Mouse (Mus musculus) intestine, postnatal 0 days (tissue): ENCODE measurements around the gene Jak3. TPM values are rescaled to one million over a fixed set of nuclear protein-coding genes. Genes with fewer than 3 reads are reported as not detected.

Source experiments
- ATAC-seq: fragments of 200-750 bp; cut with Nextera tagmentation; 2 replicates; pipeline ENCODE4 v1.8.0; 2017; ENCODE audit warnings: mild to moderate bottlenecking, moderate TSS enrichment, moderate library complexity
- H3K27ac ChIP-seq: fragments of 300-500 bp; sonication (generic); 2 replicates; pipeline ENCODE4 v1.5.1; 2014; ENCODE audit warnings: mild to moderate bottlenecking, low read depth, low read length, moderate library complexity
- H3K27me3 ChIP-seq: fragments of 300-500 bp; sonication (generic); replicated peaks from 2 replicates; pipeline ENCODE4 v1.6.1; 2014; ENCODE audit warnings: low read length, mixed read lengths; ENCODE audit not compliant: control insufficient read depth, insufficient read depth
- H3K36me3 ChIP-seq: fragments of 300-500 bp; sonication (generic); 2 replicates; pipeline ENCODE4 v1.6.1; 2014; ENCODE audit warnings: mild to moderate bottlenecking, moderate library complexity; ENCODE audit not compliant: control insufficient read depth, insufficient read depth
- H3K4me1 ChIP-seq: fragments of 300-500 bp; sonication (generic); replicated peaks from 2 replicates; pipeline ENCODE4 v1.6.1; 2014; ENCODE audit warnings: antibody characterized with exemption, low read length, mixed read lengths; ENCODE audit not compliant: control insufficient read depth, insufficient read depth
- H3K4me2 ChIP-seq: fragments of 300-500 bp; sonication (generic); replicated peaks from 2 replicates; pipeline ENCODE4 v1.6.1; 2014; ENCODE audit warnings: low read depth, mild to moderate bottlenecking, moderate library complexity
- H3K4me3 ChIP-seq: fragments of 300-500 bp; sonication (generic); 2 replicates; pipeline ENCODE4 v1.5.1; 2014; ENCODE audit warnings: low read depth, low read length
- H3K9ac ChIP-seq: fragments of 300-500 bp; sonication (generic); 2 replicates; pipeline ENCODE4 v1.6.1; 2014; ENCODE audit warnings: mild to moderate bottlenecking, low read depth, low read length
- H3K9me3 ChIP-seq: fragments of 300-500 bp; sonication (generic); 2 replicates; pipeline ENCODE4 v1.6.1; 2016; ENCODE audit warnings: mixed run types; ENCODE audit not compliant: control insufficient read depth
- CTCF ChIP-seq: sonication (generic); IDR thresholded peaks from 2 replicates; pipeline ENCODE4 v1.5.1; 2016; ENCODE audit warnings: low read depth, mild to moderate bottlenecking, control low read depth, antibody characterized with exemption, moderate library complexity
- WGBS: fragments of 180-500 bp; shearing (Covaris S2); extraction: QIAGEN DNeasy Blood & Tissue Kit; methylation state at CpG from one replicate; pipeline ENCODE4 v1.1.7; 2014; 5-methylcytosine and 5-hydroxymethylcytosine counted together
- polyA plus RNA-seq: library from polyadenylated mRNA; unstranded; fragments of >200 nt; fragmentation: Nextera tagmentation; extraction: Ambion mirVana; gene quantifications from 2 replicates; pipeline ENCODE4 v1.2.1, GENCODE M21; 2015

The Jak3 gene
- 5.7 and 6.8 TPM in 2 replicates for polyA plus RNA-seq

GRCm38 (mm10) chr8:71676020-71676741 is at the start of gene Jak3:
Gene Jak3 (plus strand): TSS chr8:71676296.
- H3K4me2 ChIP-seq: peak within 1 kb of the TSS; percentile 90
- WGBS: 3% methylated on average over 39 of the region's 40 CpGs
- H3K36me3 ChIP-seq: 0 out of 2 replicates have a peak, but pooled peaks cover 5% of the 10 kb centered on the region
- H3K4me1 ChIP-seq: peaks cover under 1% of the 10 kb centered on the region; the same call in 1 of the 2 replicates
- H3K9me3 ChIP-seq: no peaks in the 10 kb centered on the region
- peaks cover 3% of the 10 kb centered on the region; the same call in 1 of the 2 replicates for H3K27me3 ChIP-seq
- peak within 1 kb of the TSS; percentile 82 for H3K27ac ChIP-seq
- peak; percentile 69 for ATAC-seq
- peak within 1 kb of the TSS; percentile 58 for H3K9ac ChIP-seq
- TF ChIP-seq CTCF: no peak
- H3K4me3 ChIP-seq: peak within 1 kb of the TSS; percentile 65

GRCm38 (mm10) chr8:71626753-71627152 is 49.3 kb upstream of the Jak3 start:
- TF ChIP-seq CTCF: no peak
- peaks cover 13% of the 10 kb centered on the region; the same call in 1 of the 2 replicates for H3K27me3 ChIP-seq
- no peak overlapping the region for H3K27ac ChIP-seq
- H3K4me2 ChIP-seq: no peak overlapping the region
- H3K36me3 ChIP-seq: peaks cover 37% of the 10 kb centered on the region
- no peak overlapping the region for H3K4me3 ChIP-seq
- no peak overlapping the region for H3K9ac ChIP-seq
- no peak for ATAC-seq
- H3K9me3 ChIP-seq: peaks cover 12% of the 10 kb centered on the region
- WGBS: 91% methylated on average over 9 of the region's 9 CpGs
- H3K4me1 ChIP-seq: peaks cover 15% of the 10 kb centered on the region

GRCm38 (mm10) chr8:71627265-71628099 is 48.6 kb upstream of the Jak3 start:
- no peak for ATAC-seq
- Histone ChIP-seq H3K9me3 (peaks cover 7% of the 10 kb centered on the region), H3K4me2 (no peak overlapping the region), H3K9ac (no peak overlapping the region), H3K27me3 (peaks cover 13% of the 10 kb centered on the region; the same call in 1 of the 2 replicates), H3K4me3 (no peak overlapping the region), H3K4me1 (peaks cover 15% of the 10 kb centered on the region), H3K36me3 (peaks cover 30% of the 10 kb centered on the region), H3K27ac (no peak overlapping the region)
- TF ChIP-seq CTCF: 0 out of 2 replicates have a peak, but pooled peaks have one; percentile 14
- WGBS: 42% methylated on average over 9 of the region's 9 CpGs

- Histone ChIP-seq H3K9ac (peak overlapping the region; percentile 60), H3K4me1 (peaks cover 15% of the 10 kb centered on the region), H3K27ac (peak overlapping the region; percentile 15; the same call in 1 of the 2 replicates), H3K27me3 (peaks cover 13% of the 10 kb centered on the region; the same call in 1 of the 2 replicates), H3K36me3 (peaks cover 19% of the 10 kb centered on the region), H3K4me2 (peak overlapping the region; percentile 98), H3K9me3 (no peaks in the 10 kb centered on the region), H3K4me3 (peak overlapping the region; percentile 49)
- no peak for TF ChIP-seq CTCF
- WGBS: 7% methylated on average over 16 of the region's 16 CpGs
- ATAC-seq: no peak
Measured at GRCm38 (mm10) chr8:71628396-71629095, 47.5 kb upstream of the Jak3 start.

GRCm38 (mm10) chr8:71629096-71629697 is 46.9 kb upstream of the Jak3 start:
- H3K9me3 ChIP-seq: no peaks in the 10 kb centered on the region
- H3K27me3 ChIP-seq: peaks cover 19% of the 10 kb centered on the region
- H3K4me1 ChIP-seq: peaks cover 17% of the 10 kb centered on the region
- H3K4me2 ChIP-seq: peak overlapping the region; percentile 98
- H3K36me3 ChIP-seq: peaks cover 12% of the 10 kb centered on the region
- ATAC-seq: peak; percentile 81
- TF ChIP-seq CTCF: peak; percentile 73
- peak overlapping the region; percentile 28; the same call in 1 of the 2 replicates for H3K27ac ChIP-seq
- H3K9ac ChIP-seq: peak overlapping the region; percentile 60
- peak overlapping the region; percentile 49 for H3K4me3 ChIP-seq
- under 1% methylated on average over 54 of the region's 55 CpGs for whole genome bisulfite sequencing
